Mouse (Mus musculus) gonadal fat pad, adult 2 months (tissue): Measurements from ENCODE around the gene Fam110a. TPM values are rescaled to one million over a fixed set of nuclear protein-coding genes. Genes with fewer than 3 reads are reported as not detected.

Experiments used
- DNase-seq: peaks from one replicate; pipeline ENCODE4 v3.0.0-alpha.2; 2012; ENCODE audit warnings: low read depth
- polyA plus RNA-seq: library from polyadenylated mRNA; depleted of rRNA; stranded (reverse); fragments of >200 nt; gene quantifications from 2 replicates; pipeline ENCODE4 v1.2.3, GENCODE M21; 2012; rRNA removed

The Fam110a gene
- polyA plus RNA-seq: 13.0 and 19.5 TPM in 2 replicates

DNA sequence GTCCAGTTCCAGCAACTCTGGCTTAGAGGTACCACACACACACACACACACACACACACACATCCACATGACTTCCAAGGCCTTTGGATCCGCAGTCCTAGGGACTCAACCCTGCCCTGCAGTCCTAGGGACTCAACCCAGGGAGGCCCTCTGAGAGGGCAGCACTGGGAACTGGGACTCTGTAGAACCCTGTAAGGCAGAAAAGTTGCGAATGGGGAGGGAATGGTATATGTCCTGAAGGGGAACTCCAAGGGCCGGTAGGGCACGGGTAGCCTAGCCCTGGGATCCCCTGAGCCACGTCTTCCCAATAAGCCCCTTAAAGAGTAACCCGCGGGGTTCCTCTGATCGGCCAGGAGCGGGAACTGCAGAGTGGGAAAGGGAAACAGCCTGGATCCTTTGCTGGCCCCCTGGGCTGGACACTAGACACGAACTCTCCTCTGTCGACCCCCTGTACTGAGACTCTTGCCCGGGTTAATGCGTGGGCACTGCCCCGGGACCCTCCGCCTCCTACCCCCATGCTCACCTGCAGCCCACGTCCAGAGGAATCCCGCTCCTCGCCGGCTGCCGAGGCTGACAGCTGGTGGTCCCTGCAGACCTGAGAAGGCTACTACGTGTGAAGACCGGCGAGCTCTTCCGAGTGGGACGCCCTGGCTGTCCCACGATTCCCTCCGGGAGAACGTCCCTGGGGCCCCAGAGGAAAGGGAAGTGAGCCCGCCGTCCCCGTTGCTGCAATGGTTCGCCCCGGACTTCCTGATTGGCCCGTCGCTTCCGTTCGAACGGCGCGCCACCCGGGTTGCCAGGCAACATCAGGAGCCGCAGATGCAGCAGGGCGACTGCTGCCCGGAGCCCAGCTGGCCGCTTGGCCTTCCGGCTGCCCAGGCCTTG is at the start of gene Fam110a:
Gene Fam110a (minus strand): TSS at position 750 of the 885 bp plus-strand sequence.
- no peak for DNase-seq

- DNase-seq: no peak
Observed at GRCm38 (mm10) chr2:152029252-152030082, 49.4 kb upstream of the Fam110a start.

GRCm38 (mm10) chr2:152024883-152025422 is 44.9 kb upstream of the Fam110a start:
- DNase-seq: no peak

- no peak for DNase-seq
Observed at GRCm38 (mm10) chr2:152022022-152022421, 42.0 kb upstream of the Fam110a start.

- DNase-seq: no peak
Observed at GRCm38 (mm10) chr2:152020255-152020654, 40.2 kb upstream of the Fam110a start.

GRCm38 (mm10) chr2:152016666-152017065 is 36.6 kb upstream of the Fam110a start:
- DNase-seq: no peak

- no peak for DNase-seq
Observed at GRCm38 (mm10) chr2:152015997-152016396, 36.0 kb upstream of the Fam110a start.

- no peak for DNase-seq
Observed at GRCm38 (mm10) chr2:152012701-152013100, 32.7 kb upstream of the Fam110a start.

DNA sequence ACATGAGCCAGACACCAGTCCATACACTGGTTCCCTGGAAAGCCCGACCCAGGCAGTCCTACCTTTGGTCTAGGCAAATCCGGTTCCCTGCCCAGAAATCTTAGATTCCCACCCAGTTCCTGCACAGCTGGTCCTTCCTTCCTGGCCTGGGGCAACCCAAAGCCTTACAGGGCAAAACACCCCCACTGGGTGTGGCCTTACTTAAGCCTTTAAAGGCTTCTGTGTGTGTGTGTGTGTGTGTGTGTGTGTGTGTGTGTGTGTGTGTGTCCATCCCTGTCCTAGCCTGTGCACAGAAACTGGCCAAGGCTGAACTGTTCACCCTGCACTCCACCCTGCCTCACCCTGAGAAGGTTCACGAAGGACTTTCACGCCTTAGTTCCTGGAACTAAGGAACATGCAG is 32.2 kb upstream of the Fam110a start:
- no peak for DNase-seq

DNA sequence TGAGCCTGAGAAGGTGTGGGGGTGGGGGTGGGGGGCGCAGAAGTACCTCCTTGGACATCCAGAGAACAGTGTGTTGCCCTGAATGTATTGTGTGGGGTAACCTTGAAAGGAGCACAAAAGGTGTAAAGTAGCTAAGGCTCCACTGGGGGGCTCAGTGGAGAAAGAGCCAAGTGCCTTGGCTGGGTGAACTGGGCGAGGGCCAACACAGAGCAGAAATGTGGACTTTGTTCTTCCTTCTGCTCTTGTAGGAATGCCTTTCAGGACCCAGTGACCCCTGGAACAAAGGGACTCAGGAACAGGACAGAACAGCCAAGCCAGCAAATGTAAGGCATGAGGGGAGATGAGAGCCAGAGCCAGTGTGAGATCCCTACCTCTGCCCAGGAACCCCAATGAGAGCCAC is 31.7 kb upstream of the Fam110a start:
- no peak for DNase-seq

GRCm38 (mm10) chr2:152010661-152011060 is 30.6 kb upstream of the Fam110a start:
- no peak for DNase-seq

GRCm38 (mm10) chr2:152010251-152010650 is 30.2 kb upstream of the Fam110a start:
- no peak for DNase-seq

DNA sequence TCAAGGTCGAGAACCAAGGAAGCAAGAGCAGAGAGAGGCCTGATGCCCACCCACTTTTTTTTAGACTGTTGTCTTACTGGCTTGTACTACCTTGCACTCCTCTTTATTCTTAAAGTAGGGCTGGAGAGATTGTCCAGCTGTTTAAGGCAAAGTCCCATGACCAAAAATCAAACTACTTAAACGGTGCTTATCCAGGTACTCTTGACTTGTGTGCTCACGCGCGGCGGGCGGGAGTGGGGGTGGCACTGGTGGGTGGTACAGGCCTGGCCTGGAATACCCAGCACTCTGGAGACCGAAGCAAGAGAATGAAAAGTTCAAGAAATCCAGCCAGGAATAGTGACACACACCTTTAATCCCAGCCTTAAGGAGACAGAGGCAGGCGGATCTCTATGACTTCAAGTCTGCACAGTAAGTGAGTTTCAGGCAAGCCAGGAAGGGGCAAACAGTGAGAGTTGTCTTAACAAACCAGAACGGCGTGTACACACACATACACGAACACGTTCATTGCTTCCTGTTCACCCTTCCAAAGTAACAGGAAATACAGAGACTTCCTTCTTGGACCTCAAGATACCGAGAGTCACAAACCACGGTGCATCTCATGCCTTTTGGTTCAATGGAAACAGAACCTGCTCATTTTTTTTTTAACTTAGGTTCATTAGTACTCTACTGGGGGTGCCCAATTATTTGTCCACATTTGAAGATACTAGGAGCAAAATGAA is 29.2 kb upstream of the Fam110a start:
- DNase-seq: no peak

- no peak for DNase-seq
Observed at GRCm38 (mm10) chr2:152007783-152008182, 27.8 kb upstream of the Fam110a start.

- no peak for DNase-seq
Observed at GRCm38 (mm10) chr2:152002529-152002928, 22.5 kb upstream of the Fam110a start.

DNA sequence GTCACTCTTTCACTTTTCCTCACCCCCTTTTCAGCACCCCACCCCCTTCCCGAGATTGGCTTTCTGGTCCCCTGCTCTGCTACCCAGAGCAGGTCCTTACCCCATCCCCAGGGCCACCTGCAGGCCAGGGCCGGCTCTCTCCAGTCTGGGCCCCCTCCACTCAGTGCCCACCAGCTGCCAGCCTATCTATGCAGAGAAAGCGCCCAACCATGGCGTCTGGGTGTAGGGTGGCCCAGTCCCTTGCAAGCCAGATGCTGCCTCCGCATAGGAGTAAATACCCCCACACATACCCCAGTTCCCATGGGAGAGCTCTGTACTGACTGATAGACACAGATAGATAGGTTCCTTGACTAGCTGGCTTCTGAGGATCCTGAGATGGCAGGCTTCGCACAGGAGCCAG is 20.7 kb upstream of the Fam110a start:
- no peak for DNase-seq

GRCm38 (mm10) chr2:152000291-152000679 is 20.3 kb upstream of the Fam110a start:
- DNase-seq: no peak

GRCm38 (mm10) chr2:151999669-152000290 is 19.8 kb upstream of the Fam110a start:
- DNase-seq: no peak

- DNase-seq: no peak
Observed at GRCm38 (mm10) chr2:151998932-151999331, 18.9 kb upstream of the Fam110a start.

DNA sequence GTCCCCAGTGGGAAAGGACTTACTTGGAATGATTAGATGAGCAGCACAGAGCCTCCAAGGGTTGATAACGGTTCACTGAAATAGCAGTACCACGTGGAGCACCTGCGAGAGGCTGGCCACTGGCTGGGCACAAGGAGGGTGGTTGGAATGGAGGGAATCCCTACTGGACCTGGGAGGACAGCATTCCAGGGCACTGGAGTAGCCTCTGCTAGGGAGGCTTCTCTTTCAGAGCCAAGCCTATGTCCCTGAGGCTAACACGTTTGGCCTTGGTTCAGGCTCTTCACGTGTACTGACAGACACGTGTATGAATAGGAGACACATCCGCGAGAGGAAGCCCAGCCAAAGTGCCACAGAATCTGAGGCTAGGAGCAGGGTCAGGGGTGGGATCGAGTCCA is 18.5 kb upstream of the Fam110a start:
- no peak for DNase-seq

DNA sequence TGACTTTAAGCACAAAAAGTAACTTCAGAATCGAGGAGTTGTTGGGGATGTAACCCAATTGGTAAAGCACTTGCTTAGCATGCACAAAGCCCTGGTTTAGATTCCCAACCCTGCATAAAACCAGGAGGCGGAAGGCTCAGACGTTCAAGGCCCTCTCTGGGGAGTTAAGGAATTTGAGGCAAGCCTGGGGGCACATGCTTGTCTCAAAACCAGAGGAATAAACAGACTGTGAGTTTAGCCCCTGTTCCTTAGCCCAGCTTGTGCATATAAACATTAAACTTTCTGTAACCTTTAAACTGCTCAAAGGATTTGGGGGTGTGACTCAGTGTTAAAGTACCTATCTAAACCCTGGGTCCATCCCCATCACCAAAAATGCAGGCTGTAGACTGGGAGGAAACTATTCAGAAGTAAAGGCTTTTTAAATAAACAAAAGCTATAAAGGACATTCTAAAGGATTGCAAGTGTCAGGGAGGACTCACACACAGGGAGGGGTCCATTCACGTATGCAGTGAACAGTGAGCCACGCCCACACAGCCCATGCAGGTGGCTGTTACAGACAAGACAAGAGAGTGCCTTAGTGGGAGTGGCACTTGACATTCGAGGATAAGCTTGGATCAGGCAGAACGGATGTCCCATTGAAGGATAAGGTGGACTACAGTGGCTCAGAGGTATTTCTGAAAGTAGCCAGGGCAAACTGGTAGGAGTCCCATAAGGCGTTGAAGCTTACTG is 17.9 kb upstream of the Fam110a start:
- no peak for DNase-seq
